Mouse (Mus musculus): ENCODE measurements at regions not wholly inside any gene's neighbourhood (a gene's known extent, or its start where the extent isn't known, plus 50 kb on each side); places are given as distances from the start of the nearest gene placed in this dataset.

DNA sequence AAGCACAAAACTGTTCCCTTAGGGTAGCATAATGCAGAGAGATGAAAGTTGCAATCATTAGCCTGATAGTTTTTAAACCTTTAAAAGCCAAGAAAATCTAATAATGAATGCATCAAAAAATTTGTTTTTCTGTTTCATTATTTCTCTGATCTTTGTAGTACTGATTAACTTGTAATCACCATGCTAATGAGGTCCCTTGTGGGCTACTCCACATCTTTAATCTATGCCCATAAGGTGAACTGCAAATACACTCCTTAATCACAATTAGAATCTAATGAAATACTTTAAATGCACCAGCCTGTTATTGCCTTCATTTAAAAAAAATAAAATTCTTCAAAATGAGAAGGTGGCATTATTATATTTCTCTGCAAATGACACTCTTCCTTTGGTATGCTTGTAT, 493.9 kb upstream of the Slc39a10 start:
- TF ChIP-seq CTCF (IDR thresholded peaks at IDR 0.05; ENCODE audit: low read depth) (no peak), EP300 (IDR thresholded peaks at IDR 0.05; ENCODE audit: low read depth) (no peak)

Data from liver, embryonic 14.5 days (tissue).